Mouse (Mus musculus) layer of hippocampus, adult 9-10 months (tissue): ENCODE measurements at regions not wholly inside any gene's neighbourhood (a gene's known extent, or its start where the extent isn't known, plus 50 kb on each side); places are given as distances from the start of the nearest gene placed in this dataset.

Experiments used
- DNase-seq: peaks from one replicate; pipeline ENCODE4 v3.0.0; 2022; ENCODE audit warnings: low spot score

DNA sequence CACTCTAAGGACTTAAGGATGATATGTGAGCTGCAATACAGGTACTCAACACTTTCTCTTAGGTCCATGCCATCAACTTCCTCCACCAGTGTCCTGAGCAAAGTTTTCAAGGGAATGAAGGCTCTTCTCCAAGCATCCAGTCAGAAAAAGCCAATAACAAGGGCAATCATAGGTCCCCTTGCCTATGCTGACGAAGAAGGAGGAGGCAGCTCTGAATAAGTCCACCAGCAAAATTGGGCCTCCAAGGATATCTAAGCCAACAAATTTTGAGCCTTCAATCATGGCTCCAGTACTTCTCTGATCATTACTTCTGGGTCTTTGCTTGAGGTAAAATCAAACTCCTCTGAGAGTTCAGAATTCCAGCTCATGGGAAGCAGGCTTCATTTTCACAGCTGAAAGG lies 293.1 kb downstream of the Snurf start:
- peak; percentile 32 for DNase-seq
